Mouse (Mus musculus) lung, adult 2 months (tissue): ENCODE results near the gene Cdca8.

ENCODE experiments used
- CTCF ChIP-seq: fragments of 200-500 bp; IDR thresholded peaks from 2 replicates; pipeline ENCODE4 v1.5.1; 2011; ENCODE audit warnings: mild to moderate bottlenecking, low read length, control low read depth; ENCODE audit not compliant: insufficient read depth
- POLR2A ChIP-seq: fragments of 200-500 bp; IDR thresholded peaks from 2 replicates; pipeline ENCODE4 v1.6.1; 2011; ENCODE audit warnings: low read depth, mild to moderate bottlenecking, control low read depth, low read length, borderline replicate concordance; ENCODE audit errors: extremely low read depth

- TF ChIP-seq CTCF (no peak), POLR2A (no peak)
Measured at GRCm38 (mm10) chr4:124988382-124988781, 49.3 kb upstream of the Cdca8 start.
